Comparison of ENCODE assay signal across 16 mouse cellular contexts in genomic region chr11:33139458-33140110, GRCm38 (mm10). TPM values are rescaled to one million over a fixed set of nuclear protein-coding genes. Genes with fewer than 3 reads are reported as not detected.
"Had no signal": no experiment of that assay in that cellular context is flagged by ENCODE, and none has a peak within 500 bp of the region (broad histone marks: within the 10 kb centered on the region; RNA-seq: fewer than 3 reads in every experiment).

No protein-coding gene starts in this region.

- H3K9me3 ChIP-seq: limb, embryonic 12.5 days; liver, embryonic 15.5 days; midbrain, embryonic 13.5 days; neural tube, embryonic 12.5 days; stomach, embryonic 15.5 days had no signal

- DNase-seq: kidney, adult 8-10 months; kidney, postnatal 25 days; layer of hippocampus, postnatal 36 days; lung, postnatal 36 days; thymus, adult 18-20 months; thymus, postnatal 25 days had no signal

- H3K4me1 ChIP-seq: liver, embryonic 15.5 days; stomach, embryonic 15.5 days had no signal

- H3K36me3 ChIP-seq: liver, embryonic 15.5 days; midbrain, embryonic 13.5 days; neural tube, embryonic 12.5 days; stomach, embryonic 15.5 days had no signal

- H3K4me3 ChIP-seq: limb, embryonic 12.5 days; liver, embryonic 15.5 days; midbrain, embryonic 13.5 days; neural tube, embryonic 12.5 days; stomach, embryonic 15.5 days had no signal

- H3K27ac ChIP-seq: limb, embryonic 12.5 days; liver, embryonic 15.5 days; midbrain, embryonic 13.5 days; neural tube, embryonic 12.5 days; stomach, embryonic 15.5 days had no signal

RNA-seq across cellular contexts. Expression of gene Fgf18, which starts 7.6 kb away (rescaled TPM):
- total RNA-seq: liver, adult 2 months; megakaryocyte progenitor cell, adult 5-6 weeks; monocyte, adult 5-6 weeks; neutrophil, adult 5-6 weeks had no signal
- polyA plus RNA-seq: inflammation-experienced regulatory T-cells, adult 6 months; liver, adult 2 months had no signal
